Mouse (Mus musculus) heart, postnatal 0 days (tissue): ENCODE measurements around the gene 2010300C02Rik.

ENCODE experiments used
- CTCF ChIP-seq: IDR thresholded peaks from 2 replicates; pipeline ENCODE4 v1.5.1; 2016; ENCODE audit warnings: antibody characterized with exemption, control low read depth, low read depth
- EP300 ChIP-seq: IDR thresholded peaks from 2 replicates; pipeline ENCODE4 v1.6.1; 2016; ENCODE audit warnings: antibody characterized with exemption, low read depth

DNA sequence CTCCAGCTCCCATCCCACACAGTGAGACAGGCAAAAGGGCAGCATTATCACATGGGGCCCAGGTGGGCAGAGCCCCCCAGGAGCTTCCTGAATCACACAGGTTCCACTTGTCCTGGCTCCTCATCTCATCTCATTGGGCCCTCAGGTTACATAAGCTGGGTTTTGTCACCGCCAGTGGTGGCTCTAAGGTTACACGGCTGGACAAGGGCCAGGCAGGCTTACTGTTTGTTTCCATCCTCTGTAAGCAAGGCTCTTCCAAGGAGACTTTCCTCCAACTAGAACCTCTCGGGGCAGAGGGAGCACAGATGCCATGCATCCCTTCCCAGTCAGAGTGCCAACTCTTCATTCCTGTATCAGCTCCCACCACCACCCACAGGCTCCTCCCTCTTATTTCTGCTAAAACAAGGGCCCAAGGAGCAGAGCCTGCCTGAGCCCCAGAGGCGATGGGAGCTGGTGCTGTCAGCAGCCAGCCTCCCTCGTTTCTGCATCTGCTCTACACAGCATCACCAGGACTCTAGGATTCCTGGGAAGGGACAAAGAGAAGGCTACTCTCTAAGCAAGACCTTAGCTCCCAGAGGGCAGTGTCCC lies 20.9 kb downstream of the 2010300C02Rik start:
- TF ChIP-seq CTCF (no peak), EP300 (no peak)
